Mouse (Mus musculus) erythroblast, embryonic 14.5 days (primary cell): ENCODE measurements around the gene Pla2r1. TPM values are rescaled to one million over a fixed set of nuclear protein-coding genes. Genes with fewer than 3 reads are reported as not detected.

ENCODE experiments used
- H3K27me3 ChIP-seq: 2 replicates; pipeline ENCODE4 v1.6.1; 2012; ENCODE audit warnings: inconsistent platforms; ENCODE audit not compliant: control insufficient read depth
- H3K36me3 ChIP-seq: 2 replicates; pipeline ENCODE4 v1.6.1; 2012; ENCODE audit warnings: mild to moderate bottlenecking, inconsistent platforms; ENCODE audit not compliant: control insufficient read depth
- H3K4me1 ChIP-seq: 2 replicates; pipeline ENCODE4 v1.6.1; 2012; ENCODE audit warnings: inconsistent platforms; ENCODE audit not compliant: control insufficient read depth
- H3K4me3 ChIP-seq: replicated peaks from 2 replicates; pipeline ENCODE3; 2012; ENCODE audit warnings: moderate library complexity, mild to moderate bottlenecking, inconsistent platforms
- H3K9me3 ChIP-seq: 2 replicates; pipeline ENCODE4 v1.6.1; 2012; ENCODE audit warnings: low read length, inconsistent platforms, mixed read lengths; ENCODE audit not compliant: control insufficient read depth
- GATA1 ChIP-seq: IDR thresholded peaks from 2 replicates; pipeline ENCODE4 v1.6.1; 2012; ENCODE audit warnings: low read length, inconsistent platforms, mixed read lengths
- TAL1 ChIP-seq: IDR thresholded peaks from 3 replicates; pipeline ENCODE4 v1.6.1; 2012; ENCODE audit warnings: low read length, inconsistent platforms, mixed read lengths
- polyA plus RNA-seq: library from polyadenylated mRNA; stranded (reverse); fragments of >175 nt; gene quantifications from 2 replicates; pipeline ENCODE4 v1.2.3, GENCODE M21; 2012

Pla2r1 gene
- polyA plus RNA-seq, 1 experiment: not detected

DNA sequence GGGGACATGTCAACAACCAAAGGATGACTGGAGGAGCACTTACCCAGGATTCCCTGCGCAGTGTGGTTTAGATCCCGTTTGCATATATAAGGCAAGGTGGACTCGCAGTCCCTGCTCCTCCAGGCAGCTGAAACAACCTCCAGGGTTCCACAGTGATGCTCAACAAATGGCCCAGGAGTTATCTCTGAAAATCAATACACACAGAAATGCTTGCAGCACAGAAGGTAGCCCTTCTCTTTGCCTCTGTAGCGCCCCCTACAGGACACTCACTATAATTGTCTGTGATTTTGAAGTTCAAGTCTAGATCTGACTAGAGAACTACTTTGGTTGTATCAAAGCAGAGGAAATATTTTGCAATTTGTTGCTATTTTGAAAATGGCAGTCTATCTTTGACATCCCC, 38.2 kb downstream of the Pla2r1 start:
- Histone ChIP-seq H3K36me3 (no peaks in the 10 kb centered on the region), H3K27me3 (no peaks in the 10 kb centered on the region), H3K4me3 (no peak overlapping the region), H3K4me1 (no peaks in the 10 kb centered on the region), H3K9me3 (no peaks in the 10 kb centered on the region)
- TF ChIP-seq TAL1 (no peak), GATA1 (no peak)

DNA sequence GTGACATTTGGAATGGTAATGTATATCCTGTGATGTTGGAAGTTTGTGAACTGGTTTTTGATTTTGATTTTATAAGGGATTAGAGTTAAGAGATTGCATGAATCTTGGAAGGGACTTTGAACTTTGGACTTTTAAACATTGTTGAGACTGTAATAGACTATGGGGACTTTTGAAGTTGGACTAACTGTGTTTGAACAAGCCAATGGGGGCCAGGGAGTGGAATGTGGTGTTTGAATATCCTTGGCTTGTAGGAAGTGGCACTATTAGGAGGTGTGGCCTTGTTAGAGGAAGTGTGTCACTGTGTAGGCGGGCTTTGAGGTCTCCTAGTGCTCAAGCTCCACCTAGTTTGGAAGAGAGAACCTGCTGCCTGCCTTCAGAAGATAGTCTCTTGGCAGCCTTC, 42.4 kb downstream of the Pla2r1 start:
- Histone ChIP-seq H3K27me3 (no peaks in the 10 kb centered on the region), H3K4me3 (no peak overlapping the region), H3K4me1 (no peaks in the 10 kb centered on the region), H3K9me3 (no peaks in the 10 kb centered on the region), H3K36me3 (no peaks in the 10 kb centered on the region)
- TF ChIP-seq GATA1 (no peak), TAL1 (no peak)

DNA sequence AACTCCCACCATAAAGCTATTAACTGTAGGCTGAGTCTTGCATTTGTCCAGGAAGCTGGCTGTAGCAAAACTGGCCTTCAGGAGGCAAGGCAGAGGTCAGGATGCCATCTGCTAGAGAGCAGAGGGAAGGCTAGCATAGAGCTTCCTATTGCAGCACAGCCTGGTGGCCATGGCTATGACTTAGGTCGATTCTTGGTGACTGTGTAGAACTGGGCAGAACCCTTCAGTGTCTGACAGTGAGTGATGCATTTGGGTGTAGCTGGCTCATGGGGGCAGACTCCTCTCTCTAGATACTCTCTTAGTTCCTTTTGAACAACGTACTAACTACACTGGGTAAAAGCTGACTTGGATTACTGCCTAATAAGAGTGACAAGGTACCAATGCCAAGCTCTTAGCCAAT, 48.0 kb downstream of the Pla2r1 start:
- H3K4me1 ChIP-seq: no peaks in the 10 kb centered on the region
- H3K4me3 ChIP-seq: no peak overlapping the region
- TF ChIP-seq GATA1 (no peak), TAL1 (no peak)
- H3K36me3 ChIP-seq: no peaks in the 10 kb centered on the region
- H3K9me3 ChIP-seq: no peaks in the 10 kb centered on the region
- no peaks in the 10 kb centered on the region for H3K27me3 ChIP-seq

DNA sequence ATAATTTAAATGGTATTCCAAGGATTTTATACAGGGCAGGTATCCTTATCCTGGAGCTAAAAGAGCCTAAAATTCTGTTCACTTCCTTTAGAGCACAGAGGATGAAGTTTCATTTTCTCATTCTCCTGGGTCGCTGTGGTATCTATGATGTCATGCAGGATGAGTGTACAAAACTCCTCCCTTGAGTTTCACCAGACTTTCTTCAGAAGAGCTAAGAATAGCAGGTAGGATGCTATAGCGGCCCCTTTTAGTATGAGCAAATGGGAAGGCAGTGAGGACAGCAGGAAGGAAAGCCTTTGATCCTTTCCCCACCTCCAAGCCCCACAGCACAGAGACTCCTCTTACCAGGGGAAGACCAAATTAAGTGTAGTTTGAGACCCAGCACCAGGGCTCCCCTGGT, 48.4 kb downstream of the Pla2r1 start:
- Histone ChIP-seq H3K27me3 (no peaks in the 10 kb centered on the region), H3K4me3 (no peak overlapping the region), H3K36me3 (no peaks in the 10 kb centered on the region), H3K9me3 (no peaks in the 10 kb centered on the region), H3K4me1 (no peaks in the 10 kb centered on the region)
- TF ChIP-seq GATA1 (no peak), TAL1 (no peak)

DNA sequence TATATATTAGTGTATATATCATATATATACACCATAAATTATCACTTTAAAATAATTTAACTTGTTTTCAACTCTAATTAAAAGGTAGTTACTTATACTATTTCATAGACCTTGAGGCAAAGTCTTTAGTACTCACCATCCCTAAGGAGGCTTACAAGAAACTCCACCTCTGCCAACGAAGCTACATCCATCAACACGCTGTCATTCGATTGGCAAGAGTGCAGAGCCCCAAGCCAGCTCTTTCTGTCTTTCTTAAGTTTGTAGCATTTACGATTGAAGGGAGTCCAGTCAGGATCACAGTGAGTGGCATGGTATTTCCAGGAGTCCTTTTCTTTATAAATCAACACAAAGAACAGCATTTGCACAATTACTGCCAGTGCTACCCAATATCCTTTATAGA, 49.1 kb downstream of the Pla2r1 start:
- H3K4me3 ChIP-seq: no peak overlapping the region
- no peaks in the 10 kb centered on the region for H3K9me3 ChIP-seq
- no peaks in the 10 kb centered on the region for H3K36me3 ChIP-seq
- H3K4me1 ChIP-seq: no peaks in the 10 kb centered on the region
- no peak for TF ChIP-seq GATA1
- TF ChIP-seq TAL1: no peak
- H3K27me3 ChIP-seq: no peaks in the 10 kb centered on the region

DNA sequence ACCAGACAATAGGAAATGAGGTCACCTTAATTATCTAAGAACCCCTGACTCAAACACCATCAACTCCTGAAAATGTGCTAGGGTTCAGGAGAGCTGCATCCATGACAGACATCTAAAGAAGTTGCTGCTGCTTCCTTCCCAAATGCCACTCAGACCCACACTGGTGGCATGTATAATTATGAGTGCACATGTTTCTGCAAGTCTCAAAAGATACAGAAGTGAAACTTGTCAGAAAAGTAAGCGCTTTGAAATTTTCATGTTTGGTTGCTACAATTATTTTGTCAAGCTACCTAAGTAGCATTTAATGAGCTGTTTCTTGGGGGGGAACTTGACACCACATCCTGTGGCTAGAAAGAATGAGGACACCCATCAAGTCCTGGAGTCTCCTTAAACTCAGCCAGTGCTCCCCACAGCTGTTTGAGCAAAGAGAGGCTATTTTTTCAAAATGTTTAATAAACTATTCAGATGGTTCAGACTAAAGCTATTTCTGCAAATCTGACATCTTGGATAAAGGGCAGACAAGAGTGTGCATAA, 52.5 kb downstream of the Pla2r1 start:
- Histone ChIP-seq H3K27me3 (no peaks in the 10 kb centered on the region), H3K4me1 (no peaks in the 10 kb centered on the region), H3K9me3 (no peaks in the 10 kb centered on the region), H3K36me3 (no peaks in the 10 kb centered on the region), H3K4me3 (no peak overlapping the region)
- TF ChIP-seq GATA1: no peak
- no peak for TF ChIP-seq TAL1

DNA sequence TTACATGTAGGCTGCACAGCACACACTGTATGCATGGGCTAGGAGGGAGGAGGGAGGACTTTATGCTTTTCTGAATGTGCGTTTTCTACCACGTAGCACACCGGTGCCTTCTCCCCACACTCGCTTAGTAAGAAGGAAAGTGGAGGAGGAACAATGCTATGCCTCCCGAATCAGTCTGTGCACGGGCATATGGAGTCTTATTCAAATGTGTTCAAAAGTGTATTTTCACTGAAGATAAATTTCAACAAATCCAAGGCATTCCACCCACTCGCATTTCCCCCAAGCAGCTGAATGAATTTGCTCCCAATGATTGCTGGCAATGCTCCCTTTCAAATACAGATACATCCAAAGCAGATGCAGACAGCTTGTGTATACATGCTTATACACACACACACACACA, 73.2 kb downstream of the Pla2r1 start:
- Histone ChIP-seq H3K27me3 (no peaks in the 10 kb centered on the region), H3K9me3 (no peaks in the 10 kb centered on the region), H3K4me3 (no peak overlapping the region), H3K36me3 (no peaks in the 10 kb centered on the region), H3K4me1 (no peaks in the 10 kb centered on the region)
- TF ChIP-seq GATA1: no peak

DNA sequence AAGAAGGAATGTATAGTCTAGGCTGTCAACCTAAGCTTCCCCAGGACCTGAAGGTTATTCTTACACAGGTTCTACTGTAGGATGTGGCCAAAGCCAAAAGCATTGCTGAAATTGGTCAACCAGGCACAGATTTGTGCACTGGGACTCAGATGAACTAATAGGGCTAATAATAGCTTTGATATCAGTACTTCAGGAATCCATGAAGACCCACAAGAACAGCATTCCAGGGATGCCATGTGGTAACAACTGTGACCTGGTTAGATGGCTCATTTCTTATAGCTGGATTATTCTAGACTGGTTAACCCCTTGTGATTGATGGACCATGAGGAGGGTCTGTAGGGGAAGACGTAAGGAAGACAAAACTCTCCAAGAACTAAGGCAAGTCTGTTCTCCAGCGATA, 74.3 kb downstream of the Pla2r1 start:
- no peaks in the 10 kb centered on the region for H3K4me1 ChIP-seq
- H3K36me3 ChIP-seq: no peaks in the 10 kb centered on the region
- no peaks in the 10 kb centered on the region for H3K27me3 ChIP-seq
- no peaks in the 10 kb centered on the region for H3K9me3 ChIP-seq
- no peak for TF ChIP-seq GATA1
- no peak for TF ChIP-seq TAL1
- no peak overlapping the region for H3K4me3 ChIP-seq

DNA sequence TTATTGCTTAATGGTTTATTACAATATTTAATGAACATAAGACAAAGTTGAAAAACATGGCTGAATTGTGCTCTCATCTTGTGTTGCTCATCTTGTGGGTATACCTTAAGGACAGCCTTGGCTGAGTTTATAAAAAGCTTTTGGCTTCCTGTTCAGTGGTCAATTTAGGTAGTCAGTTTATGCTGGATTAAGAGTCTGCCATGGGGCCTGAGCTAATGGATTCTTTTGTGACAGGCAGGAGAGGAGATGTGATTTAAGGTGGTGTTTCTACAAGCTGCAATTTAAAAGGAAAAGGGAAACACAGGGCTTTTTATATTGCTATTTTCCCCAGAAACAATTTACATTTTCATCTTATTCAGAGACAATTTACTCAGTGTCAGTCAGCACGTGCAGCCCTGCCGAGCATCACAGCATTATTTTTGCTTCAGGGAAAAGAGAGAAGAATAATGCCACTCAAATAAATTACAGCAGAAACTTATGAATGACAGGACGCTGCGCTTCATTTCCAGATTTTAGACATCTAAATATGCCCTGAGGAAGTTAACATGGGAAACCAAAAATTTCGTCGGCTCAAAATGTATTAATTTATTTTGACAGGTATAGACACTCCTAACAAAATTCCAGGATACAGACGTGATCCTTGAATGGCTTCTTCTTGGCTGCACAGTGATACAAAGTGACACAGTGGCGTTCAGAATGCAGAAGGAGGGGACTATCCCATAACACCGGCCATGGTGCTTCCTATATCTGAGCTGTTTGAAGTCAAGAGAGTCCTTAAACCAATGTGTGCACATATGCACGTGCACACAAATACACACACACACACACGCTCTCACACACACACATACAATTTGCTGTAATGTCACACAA, 84.0 kb downstream of the Pla2r1 start:
- TF ChIP-seq TAL1: no peak
- no peak for TF ChIP-seq GATA1

More for the DNA sequence above, 84.0 kb downstream of the Pla2r1 start:
- Histone ChIP-seq H3K27me3 (no peaks in the 10 kb centered on the region), H3K36me3 (no peaks in the 10 kb centered on the region), H3K9me3 (no peaks in the 10 kb centered on the region; the same call in 1 of the 2 replicates), H3K4me3 (no peak overlapping the region), H3K4me1 (no peaks in the 10 kb centered on the region)
